Mouse (Mus musculus): ENCODE results near the gene D630023F18Rik.

GRCm38 (mm10) chr1:65147326-65147725 lies 24.3 kb upstream of the D630023F18Rik start:
- TF ChIP-seq CTCF (IDR thresholded peaks at IDR 0.05; ENCODE audit: extremely low read depth, insufficient read length, insufficient replicate concordance, low read depth, low read length) (no peak), POLR2A (IDR thresholded peaks at IDR 0.05; ENCODE audit: low read depth, low read length) (no peak)

Data from small intestine, adult 2 months (tissue).